Mouse (Mus musculus): ENCODE results near the gene Igfbp7.

DNA sequence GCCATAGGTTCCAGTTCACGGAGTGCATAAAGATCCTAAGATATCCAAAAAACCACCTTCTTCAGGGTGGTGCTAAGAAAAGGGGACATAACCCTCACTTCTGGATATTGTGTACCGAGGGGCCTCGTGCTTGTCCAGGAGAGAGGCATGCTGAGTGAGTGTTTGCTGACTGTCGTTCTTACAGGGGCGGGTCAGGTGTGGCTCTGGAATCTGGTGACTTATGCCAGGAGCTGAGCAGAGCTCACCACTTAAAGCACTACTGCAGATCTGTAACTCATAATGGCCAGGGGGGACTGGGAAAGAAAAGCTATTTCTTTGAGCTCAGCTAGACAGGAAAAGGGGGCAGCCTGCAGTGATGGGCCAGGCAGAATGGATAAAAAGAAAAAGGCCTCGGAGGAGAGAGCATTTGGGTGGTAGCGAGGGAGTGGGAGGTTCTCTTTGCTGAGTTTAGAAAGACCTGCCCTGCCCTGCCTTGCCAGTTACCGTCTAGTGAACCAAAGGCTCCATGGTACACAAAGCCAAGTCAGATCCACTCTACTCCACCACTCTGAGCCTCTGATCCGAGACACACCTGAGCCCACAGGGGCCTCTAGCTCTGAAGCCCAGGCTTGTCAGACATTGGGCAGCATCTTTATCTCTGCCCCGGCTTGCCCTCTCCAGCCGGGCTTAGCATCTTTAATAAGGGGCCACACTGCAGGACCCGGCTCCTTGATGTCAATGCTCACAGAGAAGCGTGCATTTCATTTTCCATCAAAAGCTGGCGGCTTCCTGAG lies 9.4 kb downstream of the Igfbp7 start:
- TF ChIP-seq CTCF (IDR thresholded peaks at IDR 0.05; ENCODE audit: low read depth, low read length) (no peak), POLR2A (IDR thresholded peaks at IDR 0.05; ENCODE audit: insufficient read depth, low read length) (no peak)

Measured in ES-Bruce4 (cell line).